Comparison of ENCODE assay signal across 16 mouse cellular contexts in the genomic region with DNA sequence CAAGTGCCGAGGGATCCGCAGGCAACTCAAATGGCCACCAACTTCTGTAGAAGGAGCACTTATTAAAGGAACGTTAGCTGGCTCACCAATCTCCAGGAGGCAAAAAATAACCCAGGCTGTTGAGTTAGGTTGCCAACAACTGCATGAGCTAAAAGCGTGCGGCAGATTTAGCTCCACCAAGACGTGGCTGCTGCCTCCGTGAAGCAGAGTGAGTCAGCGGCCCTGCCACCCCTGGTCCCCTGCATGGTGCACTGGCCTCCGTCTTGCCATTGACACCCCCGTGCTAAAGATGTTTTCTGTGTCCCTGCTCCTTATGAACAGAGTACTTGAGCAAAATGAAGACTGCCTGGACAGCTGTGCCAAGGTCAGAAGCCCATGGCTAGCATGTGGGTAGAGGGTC. TPM values are rescaled to one million over a fixed set of nuclear protein-coding genes. Genes with fewer than 3 reads are reported as not detected.
DNase-seq lines count a peak whose midpoint lies in the region; ATAC-seq lines count a peak whose summit lies in the region.
"Had no signal": no experiment of that assay in that cellular context is flagged by ENCODE, and none has a peak within 500 bp of the region (broad histone marks: within the 10 kb centered on the region; RNA-seq: fewer than 3 reads in every experiment).

No protein-coding gene starts in this region.

- 78% methylated on average over 10 of the region's 10 CpGs for WGBS in limb, embryonic 12.5 days
- 87% methylated on average over 10 of the region's 10 CpGs for WGBS in limb, embryonic 10.5 days
- 37% methylated on average over 10 of the region's 10 CpGs for WGBS in heart, embryonic 14.5 days
- WGBS in neural tube, embryonic 15.5 days, result 89% methylated on average over 10 of the region's 10 CpGs

- H3K9ac ChIP-seq in limb, embryonic 12.5 days (replicated peaks), result no peak overlapping the region
- H3K9ac ChIP-seq in heart, embryonic 14.5 days (ENCODE audit: low read length), result no peak overlapping the region
- H3K9ac ChIP-seq in neural tube, embryonic 15.5 days (replicated peaks), result no peak overlapping the region
- H3K9ac ChIP-seq: liver, postnatal 0 days had no signal

- H3K27me3 ChIP-seq in limb, embryonic 12.5 days, result no peaks in the 10 kb centered on the region
- H3K27me3 ChIP-seq in limb, embryonic 10.5 days (ENCODE audit: low read depth, poor library complexity, severe bottlenecking), result 0 out of 2 replicates have a peak, but pooled peaks cover 3% of the 10 kb centered on the region
- peaks cover under 1% of the 10 kb centered on the region; the same call in 1 of the 2 replicates for H3K27me3 ChIP-seq in heart, embryonic 14.5 days (ENCODE audit: control insufficient read depth, insufficient read depth, low read length)
- no peaks in the 10 kb centered on the region for H3K27me3 ChIP-seq in neural tube, embryonic 15.5 days (replicated peaks)

- DNase-seq in limb, embryonic 10.5 days (ENCODE audit: low spot score), result no peak
- peak; percentile 52 to 64 for DNase-seq in left cerebral cortex, postnatal 14 days (ENCODE audit: low spot score in 2 of 2)
- no peak for DNase-seq in natural killer cell, adult 2 months (ENCODE audit: low spot score in 2 of 2)
- DNase-seq in adrenal gland, adult 2 months, result no peak
- DNase-seq: adrenal gland, postnatal 14 days; cerebellum, adult 11-12 months; embryo, embryonic 11 days; kidney, postnatal 4 days; liver, postnatal 0 days had no signal

- H3K27ac ChIP-seq in limb, embryonic 12.5 days, result 0 out of 2 replicates have a peak overlapping the region, but pooled peaks have one; percentile 20
- H3K27ac ChIP-seq in limb, embryonic 10.5 days, result no peak overlapping the region
- peak overlapping the region in 1 of 2 experiments; percentile 43; a peak in 2 of 4 replicates for H3K27ac ChIP-seq in heart, embryonic 14.5 days (replicated peaks in 1 of 2; ENCODE audit: control insufficient read depth in 1 of 2, insufficient read depth in 1 of 2, low read depth in 2 of 2, low read length in 2 of 2)
- no peak overlapping the region for H3K27ac ChIP-seq in neural tube, embryonic 15.5 days (replicated peaks)
- H3K27ac ChIP-seq: forebrain, embryonic 10.5 days had no signal

- H3K9me3 ChIP-seq in limb, embryonic 12.5 days, result no peaks in the 10 kb centered on the region
- H3K9me3 ChIP-seq in limb, embryonic 10.5 days (replicated peaks), result no peaks in the 10 kb centered on the region
- no peaks in the 10 kb centered on the region for H3K9me3 ChIP-seq in heart, embryonic 14.5 days (ENCODE audit: control insufficient read depth, low read length)
- H3K9me3 ChIP-seq in neural tube, embryonic 15.5 days (replicated peaks), result no peaks in the 10 kb centered on the region
- H3K9me3 ChIP-seq: forebrain, embryonic 10.5 days had no signal

- no peaks in the 10 kb centered on the region for H3K36me3 ChIP-seq in limb, embryonic 12.5 days
- H3K36me3 ChIP-seq in limb, embryonic 10.5 days, result no peaks in the 10 kb centered on the region
- H3K36me3 ChIP-seq in heart, embryonic 14.5 days (ENCODE audit: control insufficient read depth, insufficient read depth, low read length), result no peaks in the 10 kb centered on the region
- H3K36me3 ChIP-seq in neural tube, embryonic 15.5 days, result no peaks in the 10 kb centered on the region
- H3K36me3 ChIP-seq: forebrain, embryonic 10.5 days had no signal

- ATAC-seq in limb, embryonic 12.5 days (ENCODE audit: insufficient number of reproducible peaks, insufficient read depth, low FRiP score, low TSS enrichment, low read depth), result no peak
- ATAC-seq in heart, embryonic 14.5 days (ENCODE audit: insufficient number of reproducible peaks, insufficient read depth, low FRiP score, low read depth), result no peak
- no peak for ATAC-seq in neural tube, embryonic 15.5 days (ENCODE audit: low FRiP score)
- ATAC-seq: intestine, embryonic 16.5 days; liver, postnatal 0 days had no signal

- H3K4me2 ChIP-seq in limb, embryonic 12.5 days, result no peak overlapping the region
- H3K4me2 ChIP-seq in heart, embryonic 14.5 days (ENCODE audit: low read length), result peak overlapping the region; percentile 18
- no peak overlapping the region for H3K4me2 ChIP-seq in neural tube, embryonic 15.5 days

- H3K4me1 ChIP-seq in limb, embryonic 12.5 days (replicated peaks), result peaks cover 40% of the 10 kb centered on the region
- H3K4me1 ChIP-seq in limb, embryonic 10.5 days, result peaks cover 36% of the 10 kb centered on the region
- peaks cover 6 to 16% of the 10 kb centered on the region in 2 experiments for H3K4me1 ChIP-seq in heart, embryonic 14.5 days (ENCODE audit: control insufficient read depth in 2 of 2, insufficient read depth in 2 of 2, low read length in 2 of 2)
- H3K4me1 ChIP-seq in neural tube, embryonic 15.5 days, result peaks cover 3% of the 10 kb centered on the region

- no peak overlapping the region for H3K4me3 ChIP-seq in limb, embryonic 12.5 days (replicated peaks)
- no peak overlapping the region for H3K4me3 ChIP-seq in limb, embryonic 10.5 days
- no peak overlapping the region for H3K4me3 ChIP-seq in heart, embryonic 14.5 days (ENCODE audit: control insufficient read depth in 1 of 2, insufficient read depth in 1 of 2, low read depth in 1 of 2, low read length in 2 of 2)
- no peak overlapping the region for H3K4me3 ChIP-seq in neural tube, embryonic 15.5 days (replicated peaks)
- H3K4me3 ChIP-seq: forebrain, embryonic 10.5 days had no signal

- intact Hi-C loops in left cerebral cortex, postnatal 14 days (cut with DNase I), result loop anchor here (5.0 to 10.0 kb wide), 2 partner anchors 70 to 452 kb away; no protein-coding TSS in a partner anchor

RNA-seq across cellular contexts. Expression of a gene that starts 1.1 kb away (rescaled TPM):
- 0.91 and 2.0 TPM in 2 replicates for polyA plus RNA-seq in limb, embryonic 12.5 days (2016; fragmentation: Nextera tagmentation; extraction: Ambion mirVana)
- polyA plus RNA-seq in limb, embryonic 10.5 days (2016; fragmentation: Nextera tagmentation; extraction: Ambion mirVana), result 0.73 and 0.93 TPM in 2 replicates
- polyA plus RNA-seq in heart, embryonic 14.5 days (2014; fragmentation: Nextera tagmentation; extraction: Ambion mirVana), result 0.65 and 0.70 TPM in 2 replicates
- total RNA-seq in left cerebral cortex, postnatal 14 days (2021), result 10 to 100 TPM; 25.5 to 26.0 TPM
- not detected for total RNA-seq in adrenal gland, adult 2 months (2021)
- not detected in 2 replicates for polyA plus RNA-seq in adrenal gland, adult 2 months (2012; rRNA removed)
- 0.44 and 0.52 TPM in 2 replicates for polyA plus RNA-seq in neural tube, embryonic 15.5 days (2015; fragmentation: Nextera tagmentation; extraction: Ambion mirVana)
- total RNA-seq: adrenal gland, postnatal 14 days; megakaryocyte, adult 5-6 weeks had no signal

RNA-seq across cellular contexts. Expression of a gene that starts 9.0 kb away (rescaled TPM):
- polyA plus RNA-seq in limb, embryonic 12.5 days (2016; fragmentation: Nextera tagmentation; extraction: Ambion mirVana), result 0.18 TPM in 1 of 2 replicates, not detected in the other
- 0.09 TPM in 1 of 2 replicates, not detected in the other for polyA plus RNA-seq in limb, embryonic 10.5 days (2016; fragmentation: Nextera tagmentation; extraction: Ambion mirVana)
- 0.09 and 0.16 TPM in 2 replicates for polyA plus RNA-seq in heart, embryonic 14.5 days (2014; fragmentation: Nextera tagmentation; extraction: Ambion mirVana)
- under 1 TPM; 0.29 to 0.44 TPM for total RNA-seq in left cerebral cortex, postnatal 14 days (2021)
- total RNA-seq in adrenal gland, adult 2 months (2021), result under 1 TPM in 1 of 2 experiments, not detected in 1; 0.21 TPM
- 0.11 TPM in 1 of 2 replicates, not detected in the other for polyA plus RNA-seq in adrenal gland, adult 2 months (2012; rRNA removed)
- polyA plus RNA-seq in neural tube, embryonic 15.5 days (2015; fragmentation: Nextera tagmentation; extraction: Ambion mirVana), result not detected in 2 replicates
- total RNA-seq: megakaryocyte, adult 5-6 weeks had no signal
- polyA plus RNA-seq: forebrain, embryonic 10.5 days; hindbrain, embryonic 11.5 days; intestine, embryonic 16.5 days; liver, postnatal 0 days had no signal

RNA-seq across cellular contexts. Expression of a gene that starts 43.2 kb away (rescaled TPM):
- 2.9 and 3.6 TPM in 2 replicates for polyA plus RNA-seq in limb, embryonic 12.5 days (2016; fragmentation: Nextera tagmentation; extraction: Ambion mirVana)
- 2.0 and 2.3 TPM in 2 replicates for polyA plus RNA-seq in limb, embryonic 10.5 days (2016; fragmentation: Nextera tagmentation; extraction: Ambion mirVana)
- 1.5 and 1.6 TPM in 2 replicates for polyA plus RNA-seq in heart, embryonic 14.5 days (2014; fragmentation: Nextera tagmentation; extraction: Ambion mirVana)
- total RNA-seq in left cerebral cortex, postnatal 14 days (2021), result 1 to 10 TPM; 1.8 to 5.8 TPM
- 1 to 10 TPM; 4.6 TPM for total RNA-seq in adrenal gland, adult 2 months (2021)
- 1.5 and 2.8 TPM in 2 replicates for polyA plus RNA-seq in adrenal gland, adult 2 months (2012; rRNA removed)
- polyA plus RNA-seq in neural tube, embryonic 15.5 days (2015; fragmentation: Nextera tagmentation; extraction: Ambion mirVana), result 1.0 and 1.5 TPM in 2 replicates

RNA-seq across cellular contexts. Expression of a gene that starts 48.6 kb away (rescaled TPM):
- polyA plus RNA-seq in limb, embryonic 12.5 days (2016; fragmentation: Nextera tagmentation; extraction: Ambion mirVana), result 497 and 531 TPM in 2 replicates
- 538 and 581 TPM in 2 replicates for polyA plus RNA-seq in limb, embryonic 10.5 days (2016; fragmentation: Nextera tagmentation; extraction: Ambion mirVana)
- 345 and 353 TPM in 2 replicates for polyA plus RNA-seq in heart, embryonic 14.5 days (2014; fragmentation: Nextera tagmentation; extraction: Ambion mirVana)
- total RNA-seq in left cerebral cortex, postnatal 14 days (2021), result 100 to 1,000 TPM; 204 to 211 TPM
- 100 to 1,000 TPM; 208 to 230 TPM for total RNA-seq in adrenal gland, adult 2 months (2021)
- polyA plus RNA-seq in adrenal gland, adult 2 months (2012; rRNA removed), result 27.8 and 34.9 TPM in 2 replicates
- 348 and 362 TPM in 2 replicates for polyA plus RNA-seq in neural tube, embryonic 15.5 days (2015; fragmentation: Nextera tagmentation; extraction: Ambion mirVana)

RNA-seq across cellular contexts. Expression of a gene that starts 49.3 kb away (rescaled TPM):
- 172 and 174 TPM in 2 replicates for polyA plus RNA-seq in limb, embryonic 12.5 days (2016; fragmentation: Nextera tagmentation; extraction: Ambion mirVana)
- polyA plus RNA-seq in limb, embryonic 10.5 days (2016; fragmentation: Nextera tagmentation; extraction: Ambion mirVana), result 200 and 227 TPM in 2 replicates
- polyA plus RNA-seq in heart, embryonic 14.5 days (2014; fragmentation: Nextera tagmentation; extraction: Ambion mirVana), result 197 and 200 TPM in 2 replicates
- total RNA-seq in left cerebral cortex, postnatal 14 days (2021), result 10 to 100 TPM; 55.1 to 58.4 TPM
- total RNA-seq in adrenal gland, adult 2 months (2021), result 10 to 100 TPM; 59.6 to 81.3 TPM
- 24.1 and 26.7 TPM in 2 replicates for polyA plus RNA-seq in adrenal gland, adult 2 months (2012; rRNA removed)
- 136 and 146 TPM in 2 replicates for polyA plus RNA-seq in neural tube, embryonic 15.5 days (2015; fragmentation: Nextera tagmentation; extraction: Ambion mirVana)

Comparison
In these comparisons a context has a peak if more than half of its experiments do, and no peak if none do; other contexts are left out.
1. DNase-seq: peak in left cerebral cortex, postnatal 14 days (2 of 2); none in limb, embryonic 10.5 days (single experiment), natural killer cell, adult 2 months (0 of 2) and adrenal gland, adult 2 months (single experiment).